ENCODE assay signal across 17 mouse cellular contexts in genomic region chr7:130568783-130569436, GRCm38 (mm10). TPM values are rescaled to one million over a fixed set of nuclear protein-coding genes. Genes with fewer than 3 reads are reported as not detected.
DNase-seq lines count a peak whose midpoint lies in the region; ATAC-seq and TF ChIP-seq lines count a peak whose summit lies in the region.
"Had no signal": no experiment of that assay in that cellular context is flagged by ENCODE, and none has a peak within 500 bp of the region (broad histone marks: within the 10 kb centered on the region; RNA-seq: fewer than 3 reads in every experiment).

No protein-coding gene starts in this region.

- DNase-seq in gastrocnemius, adult 8-10 months (ENCODE audit: low spot score in 2 of 2), result peak; percentile 38 to 65
- DNase-seq in gastrocnemius, postnatal 4 days (ENCODE audit: low spot score in 2 of 2), result no peak
- DNase-seq in gastrocnemius, postnatal 25 days, result peak; percentile 80
- peak; percentile 39 for DNase-seq in liver, postnatal 0 days
- no peak for DNase-seq in right cerebral cortex, adult 2 months (ENCODE audit: low spot score in 2 of 2)
- DNase-seq in lung, postnatal 14 days, result no peak
- DNase-seq in hindbrain, postnatal 0 days (ENCODE audit: low spot score), result no peak
- DNase-seq: cerebellum, postnatal 14 days; retina, postnatal 1 day; thymus, postnatal 4 days had no signal

- H3K27me3 ChIP-seq in intestine, embryonic 15.5 days (replicated peaks), result no peaks in the 10 kb centered on the region
- H3K27me3 ChIP-seq in liver, postnatal 0 days (ENCODE audit: insufficient read depth, low read length), result no peaks in the 10 kb centered on the region
- H3K27me3 ChIP-seq in hindbrain, postnatal 0 days (ENCODE audit: insufficient read depth, low read length), result no peaks in the 10 kb centered on the region
- H3K27me3 ChIP-seq: hindbrain, embryonic 12.5 days; lung, embryonic 15.5 days; midbrain, embryonic 13.5 days had no signal

- H3K4me2 ChIP-seq in intestine, embryonic 15.5 days (replicated peaks), result no peak overlapping the region
- no peak overlapping the region for H3K4me2 ChIP-seq in liver, postnatal 0 days (ENCODE audit: low read depth, low read length)
- no peak overlapping the region for H3K4me2 ChIP-seq in hindbrain, postnatal 0 days (ENCODE audit: low read depth, low read length)
- H3K4me2 ChIP-seq: hindbrain, embryonic 12.5 days; lung, embryonic 15.5 days; midbrain, embryonic 13.5 days had no signal

- no peak for TF ChIP-seq EP300 in liver, postnatal 0 days (IDR thresholded peaks at IDR 0.05; ENCODE audit: low read depth)

- H3K4me3 ChIP-seq in intestine, embryonic 15.5 days (replicated peaks), result no peak overlapping the region
- H3K4me3 ChIP-seq in liver, postnatal 0 days (ENCODE audit: low read depth, low read length), result no peak overlapping the region
- no peak overlapping the region for H3K4me3 ChIP-seq in hindbrain, postnatal 0 days (ENCODE audit: low read length)
- H3K4me3 ChIP-seq: hindbrain, embryonic 12.5 days; lung, embryonic 15.5 days; midbrain, embryonic 13.5 days had no signal

- H3K27ac ChIP-seq in intestine, embryonic 15.5 days, result peak overlapping the region; percentile 48; the same call in 1 of the 2 replicates
- no peak overlapping the region for H3K27ac ChIP-seq in liver, postnatal 0 days (ENCODE audit: low read depth)
- no peak overlapping the region for H3K27ac ChIP-seq in hindbrain, postnatal 0 days
- H3K27ac ChIP-seq: hindbrain, embryonic 12.5 days; kidney, postnatal 0 days; lung, embryonic 15.5 days; midbrain, embryonic 13.5 days had no signal

- H3K4me1 ChIP-seq in intestine, embryonic 15.5 days (replicated peaks), result peaks cover 13% of the 10 kb centered on the region; the same call in 1 of the 2 replicates
- H3K4me1 ChIP-seq in liver, postnatal 0 days (ENCODE audit: insufficient read depth), result no peaks in the 10 kb centered on the region; the same call in 1 of the 2 replicates
- no peaks in the 10 kb centered on the region for H3K4me1 ChIP-seq in hindbrain, postnatal 0 days (ENCODE audit: insufficient read depth, low read length)
- H3K4me1 ChIP-seq: lung, embryonic 15.5 days; midbrain, embryonic 13.5 days had no signal

- no peaks in the 10 kb centered on the region for H3K9me3 ChIP-seq in intestine, embryonic 15.5 days
- no peaks in the 10 kb centered on the region for H3K9me3 ChIP-seq in liver, postnatal 0 days (ENCODE audit: low read length)
- H3K9me3 ChIP-seq in hindbrain, postnatal 0 days (ENCODE audit: low read length), result no peaks in the 10 kb centered on the region
- H3K9me3 ChIP-seq: G1E; hindbrain, embryonic 12.5 days; lung, embryonic 15.5 days; midbrain, embryonic 13.5 days had no signal

- H3K36me3 ChIP-seq in intestine, embryonic 15.5 days, result no peaks in the 10 kb centered on the region
- H3K36me3 ChIP-seq in liver, postnatal 0 days (replicated peaks; ENCODE audit: insufficient read depth, low read length), result no peaks in the 10 kb centered on the region
- H3K36me3 ChIP-seq in hindbrain, postnatal 0 days (ENCODE audit: insufficient read depth, low read length), result no peaks in the 10 kb centered on the region
- H3K36me3 ChIP-seq: G1E; hindbrain, embryonic 12.5 days; lung, embryonic 15.5 days; midbrain, embryonic 13.5 days had no signal

- ATAC-seq in intestine, embryonic 15.5 days, result peak; percentile 53
- ATAC-seq in liver, postnatal 0 days, result peak; percentile 72
- ATAC-seq in hindbrain, postnatal 0 days, result no peak
- ATAC-seq: forebrain, embryonic 16.5 days; midbrain, embryonic 13.5 days had no signal

- no peak for TF ChIP-seq CTCF in liver, postnatal 0 days (IDR thresholded peaks at IDR 0.05; ENCODE audit: low read depth)
- TF ChIP-seq CTCF in hindbrain, postnatal 0 days (IDR thresholded peaks at IDR 0.05; ENCODE audit: low read depth), result no peak

- no peak overlapping the region for H3K9ac ChIP-seq in intestine, embryonic 15.5 days
- H3K9ac ChIP-seq in liver, postnatal 0 days (replicated peaks), result no peak overlapping the region
- no peak overlapping the region for H3K9ac ChIP-seq in hindbrain, postnatal 0 days (replicated peaks; ENCODE audit: low read length)
- H3K9ac ChIP-seq: hindbrain, embryonic 12.5 days; lung, embryonic 15.5 days; midbrain, embryonic 13.5 days had no signal

- WGBS in intestine, embryonic 15.5 days, result 29% methylated on average over 9 of the region's 9 CpGs
- 60% methylated on average over 9 of the region's 9 CpGs for WGBS in liver, postnatal 0 days (ENCODE audit: insufficient replicate concordance)
- WGBS in hindbrain, postnatal 0 days, result 76% methylated on average over 9 of the region's 9 CpGs

RNA-seq across cellular contexts. Expression of gene Nsmce4a, which starts 4.0 kb away (rescaled TPM):
- total RNA-seq in gastrocnemius, adult 8-10 months (2022), result 10 to 100 TPM; 29.8 to 34.9 (median 31.1) TPM
- total RNA-seq in gastrocnemius, postnatal 4 days (2021), result 10 to 100 TPM; 50.4 to 56.2 TPM
- 10 to 100 TPM; 25.8 to 26.5 TPM for total RNA-seq in gastrocnemius, postnatal 25 days (2021)
- 138 and 146 TPM in 2 replicates for polyA plus RNA-seq in intestine, embryonic 15.5 days (2015; fragmentation: Nextera tagmentation; extraction: Ambion mirVana)
- 67.8 and 72.6 TPM in 2 replicates for polyA plus RNA-seq in liver, postnatal 0 days (2015; fragmentation: Nextera tagmentation; extraction: Ambion mirVana)
- total RNA-seq in hindbrain, postnatal 0 days (2014; rRNA removed), result 32.2 and 42.0 TPM in 2 replicates
- 82.3 and 91.3 TPM in 2 replicates for polyA plus RNA-seq in hindbrain, postnatal 0 days (2015; fragmentation: Nextera tagmentation; extraction: Ambion mirVana)

RNA-seq across cellular contexts. Expression of gene Tacc2, which starts 8.3 kb away (rescaled TPM):
- total RNA-seq in gastrocnemius, adult 8-10 months (2022), result 100 to 1,000 TPM; 458 to 672 (median 534) TPM
- 100 to 1,000 TPM; 171 to 202 TPM for total RNA-seq in gastrocnemius, postnatal 4 days (2021)
- 100 to 1,000 TPM; 422 to 535 TPM for total RNA-seq in gastrocnemius, postnatal 25 days (2021)
- 27.2 and 27.8 TPM in 2 replicates for polyA plus RNA-seq in intestine, embryonic 15.5 days (2015; fragmentation: Nextera tagmentation; extraction: Ambion mirVana)
- polyA plus RNA-seq in liver, postnatal 0 days (2015; fragmentation: Nextera tagmentation; extraction: Ambion mirVana), result 3.5 and 3.8 TPM in 2 replicates
- total RNA-seq in hindbrain, postnatal 0 days (2014; rRNA removed), result 37.9 and 38.4 TPM in 2 replicates
- 46.0 and 51.8 TPM in 2 replicates for polyA plus RNA-seq in hindbrain, postnatal 0 days (2015; fragmentation: Nextera tagmentation; extraction: Ambion mirVana)
- polyA plus RNA-seq: G1E had no signal

RNA-seq across cellular contexts. Expression of gene Ate1, which starts 48.7 kb away (rescaled TPM):
- 10 to 100 TPM; 42.2 to 46.4 (median 44.6) TPM for total RNA-seq in gastrocnemius, adult 8-10 months (2022)
- 10 to 100 TPM; 32.0 to 35.1 TPM for total RNA-seq in gastrocnemius, postnatal 4 days (2021)
- total RNA-seq in gastrocnemius, postnatal 25 days (2021), result 10 to 100 TPM; 25.4 to 25.6 TPM
- 53.9 and 57.5 TPM in 2 replicates for polyA plus RNA-seq in intestine, embryonic 15.5 days (2015; fragmentation: Nextera tagmentation; extraction: Ambion mirVana)
- 21.2 and 25.1 TPM in 2 replicates for polyA plus RNA-seq in liver, postnatal 0 days (2015; fragmentation: Nextera tagmentation; extraction: Ambion mirVana)
- total RNA-seq in hindbrain, postnatal 0 days (2014; rRNA removed), result 47.2 and 48.0 TPM in 2 replicates
- 116 and 119 TPM in 2 replicates for polyA plus RNA-seq in hindbrain, postnatal 0 days (2015; fragmentation: Nextera tagmentation; extraction: Ambion mirVana)

Comparison
In these comparisons a context has a peak if more than half of its experiments do, and no peak if none do; other contexts are left out.
1. DNase-seq: peak in gastrocnemius, adult 8-10 months (2 of 2), gastrocnemius, postnatal 25 days (single experiment) and liver, postnatal 0 days (single experiment); none in gastrocnemius, postnatal 4 days (0 of 2), right cerebral cortex, adult 2 months (0 of 2), lung, postnatal 14 days (single experiment) and hindbrain, postnatal 0 days (single experiment).